Mouse (Mus musculus): ENCODE data around the gene Lrrc4b. TPM values are rescaled to one million over a fixed set of nuclear protein-coding genes. Genes with fewer than 3 reads are reported as not detected.
A peak's percentile ranks its signal among the peaks of the same experiment; 100 is the strongest.

Lrrc4b gene
- polyA plus RNA-seq, 1 experiment from 2014 or later: not detected

GRCm38 (mm10) chr7:44485572-44486195 is 56.9 kb downstream of the Lrrc4b start:
- Histone ChIP-seq H3K4me3 (ENCODE audit: low read depth, low read length) (no peak overlapping the region), H3K9me3 (replicated peaks; ENCODE audit: control insufficient read depth, low read length) (no peaks in the 10 kb centered on the region), H3K4me1 (ENCODE audit: control insufficient read depth, low read depth, low read length) (peaks cover 27% of the 10 kb centered on the region), H3K27me3 (ENCODE audit: control insufficient read depth, insufficient read depth, low read depth, low read length) (0 out of 2 replicates have a peak, but pooled peaks cover 3% of the 10 kb centered on the region), H3K9ac (ENCODE audit: low read depth, low read length) (no peak overlapping the region), H3K27ac (ENCODE audit: low read length) (no peak overlapping the region), H3K4me2 (ENCODE audit: low read depth, low read length) (no peak overlapping the region), H3K36me3 (ENCODE audit: control insufficient read depth, insufficient read depth) (peaks cover 7% of the 10 kb centered on the region; the same call in 1 of the 2 replicates)
- WGBS (ENCODE audit: insufficient replicate concordance): 69% methylated on average over 7 of the region's 7 CpGs
- ATAC-seq (ENCODE audit: low read depth): no peak

GRCm38 (mm10) chr7:44486927-44487575 is 58.2 kb downstream of the Lrrc4b start:
- Histone ChIP-seq H3K4me3 (ENCODE audit: low read depth, low read length) (no peak overlapping the region), H3K9ac (ENCODE audit: low read depth, low read length) (no peak overlapping the region), H3K4me1 (ENCODE audit: control insufficient read depth, low read depth, low read length) (peaks cover 22% of the 10 kb centered on the region), H3K36me3 (ENCODE audit: control insufficient read depth, insufficient read depth) (peaks cover 15% of the 10 kb centered on the region), H3K27me3 (ENCODE audit: control insufficient read depth, insufficient read depth, low read depth, low read length) (no peaks in the 10 kb centered on the region), H3K4me2 (ENCODE audit: low read depth, low read length) (no peak overlapping the region), H3K9me3 (replicated peaks; ENCODE audit: control insufficient read depth, low read length) (no peaks in the 10 kb centered on the region), H3K27ac (ENCODE audit: low read length) (no peak overlapping the region)
- WGBS (ENCODE audit: insufficient replicate concordance): 72% methylated on average over 13 of the region's 13 CpGs
- ATAC-seq (ENCODE audit: low read depth): no peak

GRCm38 (mm10) chr7:44487936-44488335 is 59.1 kb downstream of the Lrrc4b start:
- no peak overlapping the region for H3K4me3 ChIP-seq (ENCODE audit: low read depth, low read length)
- no peak overlapping the region for H3K9ac ChIP-seq (ENCODE audit: low read depth, low read length)
- peaks cover 13% of the 10 kb centered on the region for H3K4me1 ChIP-seq (ENCODE audit: control insufficient read depth, low read depth, low read length)
- H3K27me3 ChIP-seq (ENCODE audit: control insufficient read depth, insufficient read depth, low read depth, low read length): no peaks in the 10 kb centered on the region
- peaks cover 20% of the 10 kb centered on the region for H3K36me3 ChIP-seq (ENCODE audit: control insufficient read depth, insufficient read depth)
- H3K4me2 ChIP-seq (ENCODE audit: low read depth, low read length): no peak overlapping the region
- no peak overlapping the region for H3K27ac ChIP-seq (ENCODE audit: low read length)
- WGBS (ENCODE audit: insufficient replicate concordance): 78% methylated on average over 7 of the region's 7 CpGs
- no peaks in the 10 kb centered on the region for H3K9me3 ChIP-seq (replicated peaks; ENCODE audit: control insufficient read depth, low read length)
- ATAC-seq (ENCODE audit: low read depth): no peak

- ATAC-seq (ENCODE audit: low read depth): no peak
- H3K4me1 ChIP-seq (ENCODE audit: control insufficient read depth, low read depth, low read length): peaks cover 9% of the 10 kb centered on the region; the same call in 1 of the 2 replicates
- WGBS (ENCODE audit: insufficient replicate concordance): 83% methylated on average over 8 of the region's 8 CpGs
Measured at GRCm38 (mm10) chr7:44488545-44488944, 59.7 kb downstream of the Lrrc4b start.

GRCm38 (mm10) chr7:44490281-44490680 is 61.5 kb downstream of the Lrrc4b start:
- WGBS (ENCODE audit: insufficient replicate concordance): 84% methylated on average over 4 of the region's 4 CpGs
- Histone ChIP-seq H3K9me3 (replicated peaks; ENCODE audit: control insufficient read depth, low read length) (no peaks in the 10 kb centered on the region), H3K4me2 (ENCODE audit: low read depth, low read length) (no peak overlapping the region), H3K4me1 (ENCODE audit: control insufficient read depth, low read depth, low read length) (peaks cover 8% of the 10 kb centered on the region), H3K9ac (ENCODE audit: low read depth, low read length) (no peak overlapping the region), H3K27me3 (ENCODE audit: control insufficient read depth, insufficient read depth, low read depth, low read length) (no peaks in the 10 kb centered on the region), H3K36me3 (ENCODE audit: control insufficient read depth, insufficient read depth) (peaks cover 23% of the 10 kb centered on the region), H3K4me3 (ENCODE audit: low read depth, low read length) (no peak overlapping the region), H3K27ac (ENCODE audit: low read length) (no peak overlapping the region)
- ATAC-seq (ENCODE audit: low read depth): no peak

More at GRCm38 (mm10) chr7:44488545-44488944, 59.7 kb downstream of the Lrrc4b start:
- peaks cover 20% of the 10 kb centered on the region for H3K36me3 ChIP-seq (ENCODE audit: control insufficient read depth, insufficient read depth)
- no peak overlapping the region for H3K9ac ChIP-seq (ENCODE audit: low read depth, low read length)
- H3K4me2 ChIP-seq (ENCODE audit: low read depth, low read length): no peak overlapping the region
- no peak overlapping the region for H3K4me3 ChIP-seq (ENCODE audit: low read depth, low read length)
- no peaks in the 10 kb centered on the region for H3K9me3 ChIP-seq (replicated peaks; ENCODE audit: control insufficient read depth, low read length)
- H3K27ac ChIP-seq (ENCODE audit: low read length): no peak overlapping the region
- no peaks in the 10 kb centered on the region for H3K27me3 ChIP-seq (ENCODE audit: control insufficient read depth, insufficient read depth, low read depth, low read length)

- H3K9ac ChIP-seq (ENCODE audit: low read depth, low read length): no peak overlapping the region
- H3K9me3 ChIP-seq (replicated peaks; ENCODE audit: control insufficient read depth, low read length): no peaks in the 10 kb centered on the region
- 91% methylated on average over 5 of the region's 5 CpGs for WGBS (ENCODE audit: insufficient replicate concordance)
- H3K4me3 ChIP-seq (ENCODE audit: low read depth, low read length): no peak overlapping the region
- no peaks in the 10 kb centered on the region for H3K27me3 ChIP-seq (ENCODE audit: control insufficient read depth, insufficient read depth, low read depth, low read length)
- no peak overlapping the region for H3K4me2 ChIP-seq (ENCODE audit: low read depth, low read length)
- peaks cover 14% of the 10 kb centered on the region for H3K4me1 ChIP-seq (ENCODE audit: control insufficient read depth, low read depth, low read length)
- no peak overlapping the region for H3K27ac ChIP-seq (ENCODE audit: low read length)
- H3K36me3 ChIP-seq (ENCODE audit: control insufficient read depth, insufficient read depth): peaks cover 23% of the 10 kb centered on the region
- no peak for ATAC-seq (ENCODE audit: low read depth)
Measured at GRCm38 (mm10) chr7:44491391-44491790, 62.6 kb downstream of the Lrrc4b start.

- Histone ChIP-seq H3K4me1 (ENCODE audit: control insufficient read depth, low read depth, low read length) (peaks cover 21% of the 10 kb centered on the region), H3K4me2 (ENCODE audit: low read depth, low read length) (no peak overlapping the region), H3K9ac (ENCODE audit: low read depth, low read length) (no peak overlapping the region), H3K9me3 (replicated peaks; ENCODE audit: control insufficient read depth, low read length) (no peaks in the 10 kb centered on the region), H3K4me3 (ENCODE audit: low read depth, low read length) (no peak overlapping the region), H3K27ac (ENCODE audit: low read length) (no peak overlapping the region), H3K27me3 (ENCODE audit: control insufficient read depth, insufficient read depth, low read depth, low read length) (no peaks in the 10 kb centered on the region), H3K36me3 (ENCODE audit: control insufficient read depth, insufficient read depth) (peaks cover 23% of the 10 kb centered on the region)
- WGBS (ENCODE audit: insufficient replicate concordance): 86% methylated on average over 21 of the region's 21 CpGs
- ATAC-seq (ENCODE audit: low read depth): no peak
Measured at GRCm38 (mm10) chr7:44492166-44492826, 63.5 kb downstream of the Lrrc4b start.

GRCm38 (mm10) chr7:44494681-44495080 is 65.9 kb downstream of the Lrrc4b start:
- ATAC-seq (ENCODE audit: low read depth): no peak
- H3K27ac ChIP-seq (ENCODE audit: low read length): no peak overlapping the region
- H3K9me3 ChIP-seq (replicated peaks; ENCODE audit: control insufficient read depth, low read length): no peaks in the 10 kb centered on the region
- no peak overlapping the region for H3K9ac ChIP-seq (ENCODE audit: low read depth, low read length)
- H3K27me3 ChIP-seq (ENCODE audit: control insufficient read depth, insufficient read depth, low read depth, low read length): no peaks in the 10 kb centered on the region
- WGBS (ENCODE audit: insufficient replicate concordance): 84% methylated on average over 12 of the region's 12 CpGs
- H3K4me1 ChIP-seq (ENCODE audit: control insufficient read depth, low read depth, low read length): peaks cover 27% of the 10 kb centered on the region
- H3K36me3 ChIP-seq (ENCODE audit: control insufficient read depth, insufficient read depth): peaks cover 23% of the 10 kb centered on the region
- H3K4me2 ChIP-seq (ENCODE audit: low read depth, low read length): peak overlapping the region; percentile 82; the same call in 1 of the 2 replicates
- no peak overlapping the region; the same call in 1 of the 2 replicates for H3K4me3 ChIP-seq (ENCODE audit: low read depth, low read length)

- peaks cover 20% of the 10 kb centered on the region for H3K36me3 ChIP-seq (ENCODE audit: control insufficient read depth, insufficient read depth)
- WGBS (ENCODE audit: insufficient replicate concordance): 77% methylated on average over 7 of the region's 7 CpGs
- no peaks in the 10 kb centered on the region for H3K9me3 ChIP-seq (replicated peaks; ENCODE audit: control insufficient read depth, low read length)
- no peak overlapping the region for H3K27ac ChIP-seq (ENCODE audit: low read length)
- peak overlapping the region; percentile 80 for H3K4me3 ChIP-seq (ENCODE audit: low read depth, low read length)
- H3K4me1 ChIP-seq (ENCODE audit: control insufficient read depth, low read depth, low read length): peaks cover 27% of the 10 kb centered on the region
- H3K27me3 ChIP-seq (ENCODE audit: control insufficient read depth, insufficient read depth, low read depth, low read length): no peaks in the 10 kb centered on the region
- H3K9ac ChIP-seq (ENCODE audit: low read depth, low read length): peak overlapping the region; percentile 94
- H3K4me2 ChIP-seq (ENCODE audit: low read depth, low read length): peak overlapping the region; percentile 82
- ATAC-seq (ENCODE audit: low read depth): no peak
Measured at GRCm38 (mm10) chr7:44495086-44495485, 66.3 kb downstream of the Lrrc4b start.
